Mouse (Mus musculus): ENCODE data around the gene Atp6v0d1. TPM values are rescaled to one million over a fixed set of nuclear protein-coding genes. Genes with fewer than 3 reads are reported as not detected.
"Not testable (repeated sequence)": the region's sequence is repeated elsewhere in the genome, so short reads cannot be mapped to it uniquely, and the experiment has no call there.

Gene Atp6v0d1
- total and polyA plus RNA-seq, 3 experiments, result 37.0 to 178 (median 118) TPM

- no peaks in the 10 kb centered on the region for H3K27me3 ChIP-seq (ENCODE audit: insufficient read depth, low read length)
- peak overlapping the region; percentile 97; the same call in 1 of the 2 replicates for H3K4me3 ChIP-seq (ENCODE audit: low read depth, low read length)
- peaks cover 53% of the 10 kb centered on the region for H3K36me3 ChIP-seq (replicated peaks)
- no peak for DNase-seq (ENCODE audit: low spot score)
- H3K9me3 ChIP-seq (replicated peaks), result no peaks in the 10 kb centered on the region
- no peak for ATAC-seq (ENCODE audit: extremely low read depth, insufficient number of reproducible peaks, low FRiP score, poor library complexity, severe bottlenecking)
- TF ChIP-seq GATA2 (IDR thresholded peaks at IDR 0.05; ENCODE audit: borderline replicate concordance, low read depth, low read length) (no peak), POLR2AphosphoS5 (IDR thresholded peaks at IDR 0.05; ENCODE audit: insufficient replicate concordance, low read depth, low read length) (no peak)
- H3K4me1 ChIP-seq (ENCODE audit: insufficient read depth, low read depth, low read length), result peaks cover 82% of the 10 kb centered on the region
Measured at GRCm38 (mm10) chr8:105607684-105608083, 41.8 kb upstream of the Atp6v0d1 start.

GRCm38 (mm10) chr8:105607062-105607461, 41.2 kb upstream of the Atp6v0d1 start:
- TF ChIP-seq GATA1 (IDR thresholded peaks at IDR 0.05; ENCODE audit: borderline replicate concordance, low read length), result no peak
- TF ChIP-seq TAL1 (conservative IDR thresholded peaks at IDR 0.05; ENCODE audit: low read depth, low read length), result no peak
- TF ChIP-seq POLR2AphosphoS5 (IDR thresholded peaks at IDR 0.05; ENCODE audit: insufficient replicate concordance, low read depth, low read length), result no peak
- TF ChIP-seq GATA2 (IDR thresholded peaks at IDR 0.05; ENCODE audit: borderline replicate concordance, low read depth, low read length), result no peak
- TF ChIP-seq CTCF (IDR thresholded peaks at IDR 0.05; ENCODE audit: low read depth, low read length), result no peak
- Histone ChIP-seq H3K4me3 (ENCODE audit: low read depth, low read length) (peak overlapping the region; percentile 97), H3K9me3 (replicated peaks) (no peaks in the 10 kb centered on the region), H3K36me3 (replicated peaks) (peaks cover 46% of the 10 kb centered on the region), H3K27me3 (ENCODE audit: insufficient read depth, low read length) (no peaks in the 10 kb centered on the region), H3K4me1 (ENCODE audit: insufficient read depth, low read depth, low read length) (peaks cover 79% of the 10 kb centered on the region)
- ATAC-seq (ENCODE audit: extremely low read depth, insufficient number of reproducible peaks, low FRiP score, poor library complexity, severe bottlenecking) (no peak), DNase-seq (ENCODE audit: low spot score) (no peak)

- ATAC-seq (ENCODE audit: extremely low read depth, insufficient number of reproducible peaks, low FRiP score, poor library complexity, severe bottlenecking) (peak; percentile 6; the same call in 1 of the 2 replicates), DNase-seq (ENCODE audit: low spot score) (peak; percentile 66)
- no peaks in the 10 kb centered on the region for H3K9me3 ChIP-seq (replicated peaks)
- no peak for TF ChIP-seq GATA2 (IDR thresholded peaks at IDR 0.05; ENCODE audit: borderline replicate concordance, low read depth, low read length)
- no peak for TF ChIP-seq GATA1 (IDR thresholded peaks at IDR 0.05; ENCODE audit: borderline replicate concordance, low read length)
- TF ChIP-seq TAL1 (conservative IDR thresholded peaks at IDR 0.05; ENCODE audit: low read depth, low read length), result no peak
- no peak for TF ChIP-seq CTCF (IDR thresholded peaks at IDR 0.05; ENCODE audit: low read depth, low read length)
- no peak for TF ChIP-seq POLR2AphosphoS5 (IDR thresholded peaks at IDR 0.05; ENCODE audit: insufficient replicate concordance, low read depth, low read length)
- peaks cover 78% of the 10 kb centered on the region for H3K4me1 ChIP-seq (ENCODE audit: insufficient read depth, low read depth, low read length)
- peaks cover 40% of the 10 kb centered on the region for H3K36me3 ChIP-seq (replicated peaks)
- peak overlapping the region; percentile 97 for H3K4me3 ChIP-seq (ENCODE audit: low read depth, low read length)
- no peaks in the 10 kb centered on the region for H3K27me3 ChIP-seq (ENCODE audit: insufficient read depth, low read length)
Measured at GRCm38 (mm10) chr8:105606189-105607023, 40.6 kb upstream of the Atp6v0d1 start.

GRCm38 (mm10) chr8:105605491-105606188, 39.8 kb upstream of the Atp6v0d1 start:
- no peak for DNase-seq (ENCODE audit: low spot score)
- peaks cover 32% of the 10 kb centered on the region for H3K36me3 ChIP-seq (replicated peaks)
- H3K4me1 ChIP-seq (ENCODE audit: insufficient read depth, low read depth, low read length), result peaks cover 73% of the 10 kb centered on the region
- no peaks in the 10 kb centered on the region for H3K27me3 ChIP-seq (ENCODE audit: insufficient read depth, low read length)
- TF ChIP-seq GATA2 (IDR thresholded peaks at IDR 0.05; ENCODE audit: borderline replicate concordance, low read depth, low read length) (no peak), POLR2AphosphoS5 (IDR thresholded peaks at IDR 0.05; ENCODE audit: insufficient replicate concordance, low read depth, low read length) (no peak; the same call in 1 of the 2 replicates), TAL1 (conservative IDR thresholded peaks at IDR 0.05; ENCODE audit: low read depth, low read length) (no peak), GATA1 (IDR thresholded peaks at IDR 0.05; ENCODE audit: borderline replicate concordance, low read length) (no peak), CTCF (IDR thresholded peaks at IDR 0.05; ENCODE audit: low read depth, low read length) (no peak)
- no peak for ATAC-seq (ENCODE audit: extremely low read depth, insufficient number of reproducible peaks, low FRiP score, poor library complexity, severe bottlenecking)
- H3K9me3 ChIP-seq (replicated peaks), result no peaks in the 10 kb centered on the region
- peak overlapping the region; percentile 97 for H3K4me3 ChIP-seq (ENCODE audit: low read depth, low read length)

GRCm38 (mm10) chr8:105604804-105605381, 39.0 kb upstream of the Atp6v0d1 start, which contains the start of gene Ripor1:
Gene Ripor1 (plus strand): TSS chr8:105605255.
- Histone ChIP-seq H3K9me3 (replicated peaks) (no peaks in the 10 kb centered on the region), H3K4me1 (ENCODE audit: insufficient read depth, low read depth, low read length) (peaks cover 66% of the 10 kb centered on the region), H3K27me3 (ENCODE audit: insufficient read depth, low read length) (no peaks in the 10 kb centered on the region), H3K36me3 (replicated peaks) (peaks cover 27% of the 10 kb centered on the region), H3K4me3 (ENCODE audit: low read depth, low read length) (peak within 1 kb of the TSS; percentile 97)
- peak; percentile 78 for DNase-seq (ENCODE audit: low spot score)
- ATAC-seq (ENCODE audit: extremely low read depth, insufficient number of reproducible peaks, low FRiP score, poor library complexity, severe bottlenecking), result peak; percentile 47
- TF ChIP-seq TAL1 (conservative IDR thresholded peaks at IDR 0.05; ENCODE audit: low read depth, low read length), result peak; percentile 85
- no peak for TF ChIP-seq GATA2 (IDR thresholded peaks at IDR 0.05; ENCODE audit: borderline replicate concordance, low read depth, low read length)
- 0 out of 2 replicates have a peak, but pooled peaks have one; percentile 16 for TF ChIP-seq CTCF (IDR thresholded peaks at IDR 0.05; ENCODE audit: low read depth, low read length)
- TF ChIP-seq GATA1 (IDR thresholded peaks at IDR 0.05; ENCODE audit: borderline replicate concordance, low read length), result no peak

GRCm38 (mm10) chr8:105602540-105602939, 36.7 kb upstream of the Atp6v0d1 start:
- not testable (repeated sequence) for ATAC-seq (ENCODE audit: extremely low read depth, insufficient number of reproducible peaks, low FRiP score, poor library complexity, severe bottlenecking)

More at GRCm38 (mm10) chr8:105602540-105602939, 36.7 kb upstream of the Atp6v0d1 start:
- H3K9me3 ChIP-seq (replicated peaks); H3K27me3 ChIP-seq (ENCODE audit: insufficient read depth, low read length); H3K4me3 ChIP-seq (ENCODE audit: low read depth, low read length); DNase-seq (ENCODE audit: low spot score): not testable (repeated sequence)
- Histone ChIP-seq H3K4me1 (ENCODE audit: insufficient read depth, low read depth, low read length) (peaks cover 54% of the 10 kb centered on the region), H3K36me3 (replicated peaks) (peaks cover 17% of the 10 kb centered on the region)

Data from G1E (cell line).